Mouse (Mus musculus) liver, postnatal 0 days (tissue): ENCODE results near the gene Gm26602.

Experiments used
- CTCF ChIP-seq: sonication (generic); IDR thresholded peaks from 2 replicates; pipeline ENCODE4 v1.5.1; 2016; ENCODE audit warnings: antibody characterized with exemption, low read depth
- EP300 ChIP-seq: IDR thresholded peaks from 2 replicates; pipeline ENCODE4 v1.6.1; 2016; ENCODE audit warnings: antibody characterized with exemption, low read depth, mild to moderate bottlenecking

GRCm38 (mm10) chr10:79862925-79863324 lies 47.7 kb upstream of the Gm26602 start:
- TF ChIP-seq EP300 (no peak), CTCF (no peak)
